Mouse (Mus musculus) brown adipose tissue, adult 24 weeks (tissue): ENCODE data around the gene Neurl4. TPM values are rescaled to one million over a fixed set of nuclear protein-coding genes. Genes with fewer than 3 reads are reported as not detected.

Experiments used
- polyA plus RNA-seq: library from polyadenylated mRNA; stranded (reverse); fragments of >200 nt; gene quantifications from 2 replicates; pipeline ENCODE4 v1.2.4, GENCODE M21; 2012; ENCODE audit not compliant: missing spikeins, insufficient read depth, insufficient read length

Gene Neurl4
- polyA plus RNA-seq, 1 experiment = 18.4 TPM

Other genes with a start within 250 kb of the Neurl4 start
- gene Sox15, start 245.8 kb upstream of the Neurl4 start, polyA plus RNA-seq = not detected in 2 replicates
- gene Mpdu1, start 238.4 kb upstream of the Neurl4 start, polyA plus RNA-seq = 73.8 and 102 TPM in 2 replicates
- 10.3 and 12.1 TPM in 2 replicates for gene Cd68, start 234.9 kb upstream of the Neurl4 start, polyA plus RNA-seq
- gene Eif4a1, start 228.6 kb upstream of the Neurl4 start, polyA plus RNA-seq = 268 and 317 TPM in 2 replicates
- gene Senp3, start 219.0 kb upstream of the Neurl4 start, polyA plus RNA-seq = 49.9 and 65.3 TPM in 2 replicates
- 4.1 and 4.9 TPM in 2 replicates for gene Tnfsf13, start 215.3 kb upstream of the Neurl4 start, polyA plus RNA-seq
- 12.7 and 13.7 TPM in 2 replicates for gene Tnfsf12, start 205.2 kb upstream of the Neurl4 start, polyA plus RNA-seq
- gene Tnfsfm13, start 205.0 kb upstream of the Neurl4 start, polyA plus RNA-seq = 0.99 and 2.8 TPM in 2 replicates
- 10.4 and 16.5 TPM in 2 replicates for gene Polr2a, start 142.4 kb upstream of the Neurl4 start, polyA plus RNA-seq
- gene Slc35g3, start 139.1 kb upstream of the Neurl4 start, polyA plus RNA-seq = not detected in 2 replicates
- gene Zbtb4, start 135.2 kb upstream of the Neurl4 start, polyA plus RNA-seq = 17.2 and 23.6 TPM in 2 replicates
- 1.7 and 2.4 TPM in 2 replicates for gene Chrnb1, start 105.1 kb upstream of the Neurl4 start, polyA plus RNA-seq
- gene Fgf11, start 99.2 kb upstream of the Neurl4 start, polyA plus RNA-seq = 5.6 and 7.5 TPM in 2 replicates
- gene Tmem102, start 95.4 kb upstream of the Neurl4 start, polyA plus RNA-seq = 1.2 TPM in 1 of 2 replicates, not detected in the other
- not detected in 2 replicates for gene Gm39566, start 85.8 kb upstream of the Neurl4 start, polyA plus RNA-seq
- gene Spem2, start 82.6 kb upstream of the Neurl4 start, polyA plus RNA-seq = not detected in 2 replicates
- not detected in 2 replicates for gene Spem1, start 78.9 kb upstream of the Neurl4 start, polyA plus RNA-seq
- gene Nlgn2, start 63.3 kb upstream of the Neurl4 start, polyA plus RNA-seq = 1.8 and 2.7 TPM in 2 replicates
- gene Tmem256, start 62.6 kb upstream of the Neurl4 start, polyA plus RNA-seq = 206 and 248 TPM in 2 replicates
- 18.7 TPM in 2 replicates for gene Plscr3, start 54.7 kb upstream of the Neurl4 start, polyA plus RNA-seq
- not detected in 2 replicates for gene Tnk1, start 42.3 kb upstream of the Neurl4 start, polyA plus RNA-seq
- gene Tmem95, start 23.1 kb upstream of the Neurl4 start, polyA plus RNA-seq = not detected in 2 replicates
- 2.5 and 3.3 TPM in 2 replicates for gene Kctd11, start 19.7 kb upstream of the Neurl4 start, polyA plus RNA-seq
- gene Acap1, start 5.5 kb upstream of the Neurl4 start, polyA plus RNA-seq = not detected in 2 replicates
- 3.2 TPM in 1 of 2 replicates, not detected in the other for gene 2810408A11Rik, start 85 bp upstream of the Neurl4 start, polyA plus RNA-seq
- gene Gps2, start 12.8 kb downstream of the Neurl4 start, polyA plus RNA-seq = 23.6 and 24.3 TPM in 2 replicates
- gene Eif5a, start 20.9 kb downstream of the Neurl4 start, polyA plus RNA-seq = 424 and 439 TPM in 2 replicates
- 37.9 and 76.4 TPM in 2 replicates for gene Ybx2, start 34.7 kb downstream of the Neurl4 start, polyA plus RNA-seq
- 466 and 489 TPM in 2 replicates for gene Slc2a4, start 47.1 kb downstream of the Neurl4 start, polyA plus RNA-seq
- gene Cldn7, start 63.7 kb downstream of the Neurl4 start, polyA plus RNA-seq = not detected in 2 replicates
- gene Ctdnep1, start 80.1 kb downstream of the Neurl4 start, polyA plus RNA-seq = 82.4 and 122 TPM in 2 replicates
- 66.7 and 78.0 TPM in 2 replicates for gene Elp5, start 81.4 kb downstream of the Neurl4 start, polyA plus RNA-seq
- gene Gabarap, start 90.1 kb downstream of the Neurl4 start, polyA plus RNA-seq = 576 and 663 TPM in 2 replicates
- 24.2 and 26.4 TPM in 2 replicates for gene Phf23, start 94.7 kb downstream of the Neurl4 start, polyA plus RNA-seq
- 2.6 and 4.9 TPM in 2 replicates for gene Dvl2, start 99.5 kb downstream of the Neurl4 start, polyA plus RNA-seq
- gene Acadvl, start 114.3 kb downstream of the Neurl4 start, polyA plus RNA-seq = 1,981 and 2,287 TPM in 2 replicates
- 2.4 and 2.7 TPM in 2 replicates for gene Dlg4, start 115.9 kb downstream of the Neurl4 start, polyA plus RNA-seq
- gene Asgr1, start 153.0 kb downstream of the Neurl4 start, polyA plus RNA-seq = 0.87 TPM in 1 of 2 replicates, not detected in the other
- gene Asgr2, start 191.6 kb downstream of the Neurl4 start, polyA plus RNA-seq = not detected in 2 replicates
- gene Mgl2, start 229.3 kb downstream of the Neurl4 start, polyA plus RNA-seq = 13.1 and 16.8 TPM in 2 replicates